Mouse (Mus musculus) thymus, postnatal 0 days (tissue): ENCODE results near the gene Ms4a18. TPM values are rescaled to one million over a fixed set of nuclear protein-coding genes. Genes with fewer than 3 reads are reported as not detected.
"Not testable (repeated sequence)": the region's sequence is repeated elsewhere in the genome, so short reads cannot be mapped to it uniquely, and the experiment has no call there.

Experiments
- DNase-seq: peaks from one replicate; pipeline ENCODE4 v3.0.0-alpha.2; 2015; ENCODE audit warnings: low spot score
- polyA plus RNA-seq: library from polyadenylated mRNA; unstranded; fragments of >200 nt; fragmentation: Nextera tagmentation; extraction: Ambion mirVana; gene quantifications from 2 replicates; pipeline ENCODE4 v1.2.1, GENCODE M21; 2015

Gene Ms4a18
- polyA plus RNA-seq: 0.14 TPM in 1 of 2 replicates, not detected in the other

GRCm38 (mm10) chr19:11017891-11018290, at the start of gene Ms4a18:
Gene Ms4a18 (minus strand): TSS chr19:11018031.
- no peak for DNase-seq

DNA sequence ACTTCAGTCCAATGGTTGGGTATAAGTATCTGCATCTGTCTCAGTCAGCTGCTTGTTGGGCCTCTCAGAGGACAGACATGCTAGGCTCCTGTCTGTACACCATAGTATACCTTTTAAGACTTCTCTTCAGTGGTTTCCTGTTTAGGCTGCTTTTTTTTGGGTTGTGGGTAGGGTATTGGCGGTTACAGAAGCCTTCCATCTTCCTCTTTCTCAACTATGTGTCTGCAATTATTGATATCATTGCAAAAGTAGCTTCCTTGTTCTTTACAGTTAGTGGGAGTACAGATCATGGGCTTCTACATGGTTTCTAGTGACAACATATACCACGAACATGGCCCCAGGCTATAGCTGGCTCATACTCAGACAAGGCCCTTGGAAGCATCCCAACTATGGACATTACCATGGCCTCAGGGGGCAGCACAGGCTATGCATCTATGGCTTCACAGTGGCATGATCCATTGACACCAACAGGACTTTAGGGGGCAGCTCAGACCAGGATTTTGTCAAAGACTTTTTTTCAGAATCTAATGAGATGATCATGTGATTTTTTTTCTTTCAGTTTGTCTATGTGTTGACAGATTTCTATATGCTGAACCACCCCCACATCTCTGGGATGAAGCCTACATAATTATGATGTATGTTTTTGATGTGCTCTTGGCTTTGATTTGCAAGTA, 47.5 kb upstream of the Ms4a18 start:
- DNase-seq: no peak

DNA sequence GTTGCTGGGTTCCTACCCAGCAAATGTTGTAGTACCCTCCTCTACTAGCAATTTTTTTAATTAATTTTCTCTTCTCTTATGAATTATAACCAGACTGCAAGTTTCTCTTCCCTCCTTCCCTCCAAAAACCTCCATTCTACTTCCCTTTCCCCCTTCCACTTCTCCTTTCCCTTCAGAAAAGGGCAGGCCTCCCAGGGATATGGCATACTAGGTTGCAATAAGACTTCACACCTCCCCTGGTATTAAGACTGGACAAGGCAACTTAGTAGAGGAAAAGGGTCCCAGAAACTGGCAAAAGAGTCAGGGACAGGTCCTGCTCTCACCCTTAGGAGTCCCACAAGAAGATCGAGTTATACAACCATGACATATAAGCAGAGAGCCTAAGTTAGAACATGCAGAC, 43.1 kb upstream of the Ms4a18 start:
- DNase-seq: no peak

DNA sequence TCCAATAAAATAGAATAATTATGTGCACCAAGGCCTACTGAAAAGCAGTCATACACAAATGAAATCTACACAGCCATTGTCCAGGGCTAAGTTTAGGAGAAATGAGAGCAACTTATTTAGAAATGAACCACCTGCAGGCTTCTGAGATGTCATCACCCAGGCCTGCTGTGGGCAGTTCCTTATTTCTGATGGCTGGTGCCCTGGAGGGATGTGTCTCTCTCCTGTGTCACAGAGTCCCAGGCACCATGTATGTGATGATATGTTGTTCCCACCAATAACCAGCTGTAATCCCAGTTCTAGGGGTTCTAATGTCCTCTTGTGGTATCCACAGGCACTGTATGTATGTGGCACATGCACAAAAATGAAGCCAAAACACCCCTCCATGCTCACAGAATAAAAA, 42.1 kb upstream of the Ms4a18 start:
- no peak for DNase-seq

GRCm38 (mm10) chr19:11055700-11056099, 37.9 kb upstream of the Ms4a18 start:
- not testable (repeated sequence) for DNase-seq

GRCm38 (mm10) chr19:11053277-11053676, 35.4 kb upstream of the Ms4a18 start:
- no peak for DNase-seq

GRCm38 (mm10) chr19:11052877-11053276, 35.0 kb upstream of the Ms4a18 start:
- DNase-seq: no peak

DNA sequence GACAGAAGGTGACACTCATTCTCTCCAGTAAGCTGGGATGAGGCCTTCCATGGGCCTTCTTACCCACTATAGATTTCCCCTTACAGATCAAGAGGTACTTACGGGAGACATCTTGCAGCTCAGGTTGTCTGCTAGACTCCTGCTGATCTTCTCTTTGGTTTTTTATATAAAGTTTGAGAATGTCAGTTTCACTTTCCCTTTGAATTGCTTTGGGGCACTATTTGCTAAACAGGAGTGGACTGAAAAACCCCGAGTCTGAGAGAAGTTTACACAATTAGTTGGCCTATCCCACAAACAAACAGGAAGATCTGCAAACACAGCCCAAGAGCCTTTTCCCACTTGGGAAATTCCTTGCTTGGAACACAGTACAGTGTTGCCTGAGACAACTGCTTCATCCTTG, 32.5 kb upstream of the Ms4a18 start:
- no peak for DNase-seq

- no peak for DNase-seq
These were observed 31.6 kb upstream of the Ms4a18 start for GRCm38 (mm10) chr19:11049426-11049825.

DNA sequence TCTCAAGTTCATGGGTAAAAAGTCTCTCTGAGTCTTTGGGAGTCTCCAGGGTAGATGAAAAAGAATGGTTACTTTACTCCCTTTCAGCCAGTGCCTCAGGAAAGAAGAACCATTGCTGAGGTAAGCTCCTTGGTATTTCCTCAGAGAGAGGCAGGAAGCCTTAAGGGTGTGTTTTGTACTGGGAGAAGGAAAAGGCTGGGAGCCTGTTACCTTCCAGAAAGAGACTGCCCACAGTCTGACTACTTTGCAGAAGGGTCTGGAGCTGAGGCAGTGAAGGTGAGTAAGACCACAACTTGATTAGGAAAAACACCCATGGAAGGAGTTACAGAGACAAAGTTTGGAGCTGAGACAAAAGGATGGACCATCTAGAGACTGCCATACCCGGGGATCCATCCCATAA, 30.7 kb upstream of the Ms4a18 start:
- no peak for DNase-seq

DNA sequence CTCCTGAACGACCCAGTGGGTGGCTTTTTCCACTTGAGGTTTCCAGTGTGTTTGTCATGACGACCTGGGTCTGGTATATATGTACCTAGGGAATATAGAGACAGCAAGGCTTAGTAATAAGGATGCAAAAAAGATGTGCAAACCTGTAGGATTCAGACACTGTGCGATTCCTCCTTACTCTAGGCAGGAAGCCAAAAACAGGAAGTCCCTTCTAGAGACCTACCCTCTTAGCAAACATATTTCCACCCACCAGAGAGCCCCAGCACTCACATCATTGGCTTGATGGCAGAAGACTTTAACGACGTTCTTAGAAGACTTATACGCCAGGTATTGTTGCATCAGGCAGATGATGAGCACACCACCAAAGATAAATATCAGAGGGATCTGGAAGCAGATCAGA, 30.2 kb upstream of the Ms4a18 start:
- peak; percentile 41 for DNase-seq

DNA sequence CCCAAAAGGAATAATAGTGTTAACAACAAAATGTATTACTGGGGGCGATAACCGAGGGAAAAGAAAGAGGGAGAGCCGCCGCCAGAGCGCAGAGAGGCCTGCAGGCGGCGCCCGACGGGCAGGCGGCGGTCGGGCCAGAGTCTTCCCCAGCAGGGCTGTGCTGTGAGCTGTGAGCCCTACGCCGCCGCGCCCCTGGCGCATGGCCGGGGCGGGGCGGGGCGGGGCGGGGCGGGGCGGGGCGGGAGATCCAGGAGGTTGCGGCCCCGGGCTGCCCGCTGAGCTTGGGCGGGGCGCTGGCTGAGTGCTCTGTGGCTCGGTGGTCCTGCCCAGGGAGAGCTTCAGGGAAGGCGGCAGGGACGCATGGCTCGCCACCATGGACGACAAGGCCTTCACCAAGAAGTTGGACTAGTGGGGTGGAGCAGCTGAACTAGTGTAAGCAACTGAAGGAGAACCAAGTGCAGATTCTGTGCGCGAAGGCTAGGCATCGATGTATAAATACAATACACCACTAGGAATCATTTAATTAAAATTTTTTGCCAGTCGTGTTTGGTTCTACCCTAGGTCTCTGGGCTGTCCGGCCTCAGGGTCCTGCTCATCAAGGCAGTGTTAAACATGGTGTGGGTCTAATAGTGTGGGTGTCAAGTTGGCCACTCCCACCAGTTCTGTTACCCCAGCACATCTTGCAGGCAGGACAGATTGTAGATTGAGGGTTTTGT, 27.3 kb upstream of the Ms4a18 start:
- DNase-seq: peak; percentile 77

- DNase-seq: no peak
These were observed 26.8 kb upstream of the Ms4a18 start for GRCm38 (mm10) chr19:11044671-11044995.

DNA sequence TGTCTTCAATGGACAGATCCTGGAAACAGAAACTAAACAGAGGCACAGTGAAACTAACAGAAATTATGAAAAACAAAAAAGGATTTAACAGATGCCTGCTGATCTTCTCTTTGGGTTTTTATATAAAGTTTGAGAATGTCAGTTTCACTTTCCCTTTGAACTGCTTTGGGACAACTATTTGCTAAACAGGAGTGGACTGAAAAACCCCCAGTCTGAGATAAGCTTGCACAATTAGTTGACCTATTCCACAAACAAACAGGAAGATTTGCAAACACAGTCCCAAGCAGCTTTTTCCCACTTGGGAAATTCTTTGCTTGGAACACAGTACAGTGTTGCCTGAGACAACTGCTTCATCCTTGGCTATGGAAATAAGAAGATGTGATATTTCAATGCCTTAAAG, 19.7 kb upstream of the Ms4a18 start:
- DNase-seq: no peak

GRCm38 (mm10) chr19:11022382-11022781, 4.6 kb upstream of the Ms4a18 start:
- no peak for DNase-seq

GRCm38 (mm10) chr19:11017251-11017650, 580 bp downstream of the Ms4a18 start:
- no peak for DNase-seq

DNA sequence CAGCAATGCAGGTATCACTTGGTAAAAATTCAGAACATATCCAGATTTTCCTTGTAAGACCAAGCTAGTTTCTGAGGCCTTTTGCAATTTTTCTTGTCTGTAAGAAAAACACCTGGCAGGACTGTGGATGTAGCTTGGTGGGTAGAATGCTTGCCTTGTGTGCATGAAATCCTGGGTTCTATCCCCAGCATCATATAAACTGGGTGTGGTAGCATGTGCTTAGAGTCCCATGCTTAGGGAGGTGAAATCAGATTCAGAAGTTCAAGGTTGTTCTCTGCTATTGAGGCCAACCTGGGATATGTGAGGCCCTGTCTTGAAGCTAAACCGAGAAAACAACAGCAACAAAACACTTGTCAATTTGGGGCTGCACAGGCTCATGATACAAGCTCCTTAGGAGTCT, 1.8 kb downstream of the Ms4a18 start:
- no peak for DNase-seq

DNA sequence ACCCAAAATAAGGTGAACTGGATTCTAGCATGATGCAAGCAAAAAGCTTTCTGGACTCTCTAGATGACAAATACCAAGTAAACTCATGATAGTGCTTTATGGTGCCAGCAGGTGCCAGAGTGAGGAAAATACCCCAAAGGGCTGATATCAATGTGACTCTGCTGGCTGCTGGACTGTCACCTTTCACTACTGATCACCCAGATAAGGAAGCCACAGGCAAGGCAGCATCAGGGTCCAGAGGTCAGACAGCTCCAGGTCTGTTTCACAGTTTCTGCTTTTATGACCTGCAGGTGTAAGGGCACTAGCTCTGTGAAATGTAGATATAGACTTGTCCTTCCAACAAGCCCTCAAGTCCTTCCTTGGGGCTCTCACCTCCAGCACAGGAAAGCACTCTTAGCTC, 2.4 kb downstream of the Ms4a18 start:
- DNase-seq: no peak

- no peak for DNase-seq
These were observed 24.7 kb downstream of the Ms4a18 start, which contains the start of gene Ms4a15 for GRCm38 (mm10) chr19:10993150-10993549. Gene Ms4a15 (minus strand): TSS chr19:10993250.

DNA sequence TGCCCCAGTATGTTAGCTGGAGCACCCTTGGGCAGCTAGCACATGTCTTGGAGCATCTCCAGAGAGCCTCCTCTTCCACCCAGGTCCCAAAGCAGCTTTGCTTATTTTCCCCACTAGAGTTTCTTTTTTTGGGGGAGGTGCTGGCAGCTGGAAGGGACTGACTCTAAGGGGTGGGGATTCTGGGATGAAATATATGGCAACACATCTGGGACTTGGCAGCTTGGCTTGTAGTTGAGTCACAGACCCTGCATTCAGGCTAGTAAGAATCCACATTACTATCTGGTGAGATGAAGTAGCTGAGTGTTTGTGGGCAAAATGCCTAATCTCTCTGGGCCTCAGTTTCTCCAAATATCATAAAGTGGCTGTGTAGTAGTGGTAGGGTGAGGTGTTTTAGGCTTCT, 25.9 kb downstream of the Ms4a18 start:
- no peak for DNase-seq

GRCm38 (mm10) chr19:10990751-10991150, 27.1 kb downstream of the Ms4a18 start:
- no peak for DNase-seq

DNA sequence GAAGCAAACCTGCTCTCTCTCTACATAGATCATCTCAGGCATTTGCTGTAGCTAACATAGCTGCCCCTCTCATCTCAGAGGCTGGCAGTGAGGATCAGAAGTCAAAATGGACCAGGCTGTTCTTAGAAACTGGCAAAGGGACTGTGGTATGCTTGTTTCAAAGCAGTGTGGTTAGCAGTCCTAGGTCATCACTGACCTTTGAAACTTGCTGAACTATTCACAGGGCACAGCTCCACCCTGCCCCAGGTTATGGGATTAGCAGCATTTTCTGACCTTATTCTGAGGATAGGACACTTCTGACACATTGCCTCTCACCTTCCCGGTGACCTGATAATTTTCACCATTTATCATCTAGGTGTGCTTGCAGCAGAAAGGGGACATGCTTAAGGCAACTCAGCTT, 29.3 kb downstream of the Ms4a18 start:
- DNase-seq: no peak

DNA sequence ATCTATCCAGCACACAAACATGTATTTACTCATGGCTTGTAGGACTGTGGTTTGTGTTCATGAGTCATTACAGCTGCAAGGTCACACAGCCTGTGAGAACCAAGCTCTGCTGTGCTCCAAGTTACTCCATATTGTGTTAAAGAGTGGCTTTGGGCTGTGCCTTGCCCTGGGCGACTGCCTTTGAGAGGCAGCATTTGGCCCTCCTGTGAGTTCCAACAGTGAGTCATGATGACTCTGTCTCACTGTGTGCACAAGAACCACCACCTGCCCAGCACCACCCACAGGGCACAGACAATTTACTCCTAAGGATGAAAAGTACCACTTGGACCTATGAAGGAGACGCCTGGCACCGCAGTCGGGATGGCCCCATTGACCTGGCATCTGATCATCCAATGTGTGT, 31.9 kb downstream of the Ms4a18 start:
- no peak for DNase-seq
